Mouse (Mus musculus): ENCODE results near the gene Tcl1b1. TPM values are rescaled to one million over a fixed set of nuclear protein-coding genes. Genes with fewer than 3 reads are reported as not detected.
"Not testable (repeated sequence)": the region's sequence is repeated elsewhere in the genome, so short reads cannot be mapped to it uniquely, and the experiment has no call there.

Gene Tcl1b1
- polyA plus RNA-seq (2015; fragmentation: Nextera tagmentation; extraction: Ambion mirVana) = not detected in 2 replicates

GRCm38 (mm10) chr12:105159390-105159789 lies at the start of gene Tcl1b1:
Gene Tcl1b1, plus strand, starts transcription at chr12:105159690.
- no peaks in the 10 kb centered on the region for H3K4me1 ChIP-seq (ENCODE audit: control insufficient read depth, insufficient read depth, low read depth, low read length)
- no peak within 1 kb of the TSS for H3K9ac ChIP-seq (ENCODE audit: low read depth, low read length)
- no peaks in the 10 kb centered on the region for H3K36me3 ChIP-seq (ENCODE audit: control insufficient read depth, insufficient read depth, low read length)
- no peaks in the 10 kb centered on the region for H3K27me3 ChIP-seq (replicated peaks; ENCODE audit: control insufficient read depth, insufficient read depth, low read length)
- ATAC-seq = no peak
- no peak within 1 kb of the TSS for H3K4me2 ChIP-seq (ENCODE audit: low read length)
- WGBS = 76% methylated on average over 4 of the region's 4 CpGs
- H3K4me3 ChIP-seq (ENCODE audit: low read length) = no peak within 1 kb of the TSS
- no peak within 1 kb of the TSS for H3K27ac ChIP-seq (ENCODE audit: low read depth, low read length)
- no peaks in the 10 kb centered on the region for H3K9me3 ChIP-seq (ENCODE audit: control insufficient read depth, low read length)

GRCm38 (mm10) chr12:105109812-105110211 lies 49.7 kb upstream of the Tcl1b1 start:
- no peaks in the 10 kb centered on the region for H3K27me3 ChIP-seq (replicated peaks; ENCODE audit: control insufficient read depth, insufficient read depth, low read length)
- no peak overlapping the region for H3K27ac ChIP-seq (ENCODE audit: low read depth, low read length)
- no peak overlapping the region for H3K9ac ChIP-seq (ENCODE audit: low read depth, low read length)
- no peaks in the 10 kb centered on the region for H3K36me3 ChIP-seq (ENCODE audit: control insufficient read depth, insufficient read depth, low read length)
- ATAC-seq = no peak
- no peak overlapping the region for H3K4me3 ChIP-seq (ENCODE audit: low read length)
- 82% methylated on average over 4 of the region's 4 CpGs for WGBS
- H3K4me2 ChIP-seq (ENCODE audit: low read length) = no peak overlapping the region
- H3K9me3 ChIP-seq (ENCODE audit: control insufficient read depth, low read length) = no peaks in the 10 kb centered on the region
- peaks cover 12% of the 10 kb centered on the region for H3K4me1 ChIP-seq (ENCODE audit: control insufficient read depth, insufficient read depth, low read depth, low read length)

- ATAC-seq = peak; percentile 43
- H3K9ac ChIP-seq (ENCODE audit: low read depth, low read length) = no peak overlapping the region
- WGBS = 24% methylated on average over 13 of the region's 13 CpGs
- H3K27ac ChIP-seq (ENCODE audit: low read depth, low read length) = no peak overlapping the region
- peaks cover 12% of the 10 kb centered on the region for H3K4me1 ChIP-seq (ENCODE audit: control insufficient read depth, insufficient read depth, low read depth, low read length)
- H3K4me2 ChIP-seq (ENCODE audit: low read length) = peak overlapping the region; percentile 9; the same call in 1 of the 2 replicates
- no peak overlapping the region for H3K4me3 ChIP-seq (ENCODE audit: low read length)
- no peaks in the 10 kb centered on the region for H3K9me3 ChIP-seq (ENCODE audit: control insufficient read depth, low read length)
- no peaks in the 10 kb centered on the region for H3K36me3 ChIP-seq (ENCODE audit: control insufficient read depth, insufficient read depth, low read length)
- no peaks in the 10 kb centered on the region for H3K27me3 ChIP-seq (replicated peaks; ENCODE audit: control insufficient read depth, insufficient read depth, low read length)
These were observed 47.0 kb upstream of the Tcl1b1 start for GRCm38 (mm10) chr12:105112321-105112988.

GRCm38 (mm10) chr12:105116648-105117047 lies 42.8 kb upstream of the Tcl1b1 start:
- no peaks in the 10 kb centered on the region for H3K27me3 ChIP-seq (replicated peaks; ENCODE audit: control insufficient read depth, insufficient read depth, low read length)
- H3K9ac ChIP-seq (ENCODE audit: low read depth, low read length) = no peak overlapping the region
- WGBS = 92% methylated on average over 1 of the region's 1 CpGs
- no peak overlapping the region for H3K4me2 ChIP-seq (ENCODE audit: low read length)
- no peaks in the 10 kb centered on the region for H3K36me3 ChIP-seq (ENCODE audit: control insufficient read depth, insufficient read depth, low read length)
- peaks cover 7% of the 10 kb centered on the region for H3K4me1 ChIP-seq (ENCODE audit: control insufficient read depth, insufficient read depth, low read depth, low read length)
- no peaks in the 10 kb centered on the region for H3K9me3 ChIP-seq (ENCODE audit: control insufficient read depth, low read length)
- H3K27ac ChIP-seq (ENCODE audit: low read depth, low read length) = no peak overlapping the region
- no peak for ATAC-seq
- H3K4me3 ChIP-seq (ENCODE audit: low read length) = no peak overlapping the region

- ATAC-seq = no peak
- no peak overlapping the region for H3K4me3 ChIP-seq (ENCODE audit: low read length)
- WGBS = 81% methylated on average over 6 of the region's 6 CpGs
- no peaks in the 10 kb centered on the region for H3K9me3 ChIP-seq (ENCODE audit: control insufficient read depth, low read length)
- H3K27me3 ChIP-seq (replicated peaks; ENCODE audit: control insufficient read depth, insufficient read depth, low read length) = no peaks in the 10 kb centered on the region
- no peaks in the 10 kb centered on the region for H3K4me1 ChIP-seq (ENCODE audit: control insufficient read depth, insufficient read depth, low read depth, low read length)
- H3K27ac ChIP-seq (ENCODE audit: low read depth, low read length) = no peak overlapping the region
- H3K36me3 ChIP-seq (ENCODE audit: control insufficient read depth, insufficient read depth, low read length) = no peaks in the 10 kb centered on the region
- H3K9ac ChIP-seq (ENCODE audit: low read depth, low read length) = no peak overlapping the region
- H3K4me2 ChIP-seq (ENCODE audit: low read length) = no peak overlapping the region
These were observed 34.1 kb upstream of the Tcl1b1 start for GRCm38 (mm10) chr12:105125362-105125761.

- no peaks in the 10 kb centered on the region for H3K4me1 ChIP-seq (ENCODE audit: control insufficient read depth, insufficient read depth, low read depth, low read length)
- H3K27me3 ChIP-seq (replicated peaks; ENCODE audit: control insufficient read depth, insufficient read depth, low read length) = no peaks in the 10 kb centered on the region
- H3K27ac ChIP-seq (ENCODE audit: low read depth, low read length) = no peak overlapping the region
- no peak overlapping the region for H3K4me2 ChIP-seq (ENCODE audit: low read length)
- no peak overlapping the region for H3K9ac ChIP-seq (ENCODE audit: low read depth, low read length)
- ATAC-seq = no peak
- no peaks in the 10 kb centered on the region for H3K9me3 ChIP-seq (ENCODE audit: control insufficient read depth, low read length)
- 32% methylated on average over 4 of the region's 4 CpGs for WGBS
- no peaks in the 10 kb centered on the region for H3K36me3 ChIP-seq (ENCODE audit: control insufficient read depth, insufficient read depth, low read length)
- H3K4me3 ChIP-seq (ENCODE audit: low read length) = no peak overlapping the region
These were observed 33.0 kb upstream of the Tcl1b1 start for GRCm38 (mm10) chr12:105126516-105126915.

- Histone ChIP-seq H3K4me1 (ENCODE audit: control insufficient read depth, insufficient read depth, low read depth, low read length) (no peaks in the 10 kb centered on the region), H3K9ac (ENCODE audit: low read depth, low read length) (no peak overlapping the region), H3K36me3 (ENCODE audit: control insufficient read depth, insufficient read depth, low read length) (no peaks in the 10 kb centered on the region), H3K9me3 (ENCODE audit: control insufficient read depth, low read length) (no peaks in the 10 kb centered on the region), H3K4me2 (ENCODE audit: low read length) (no peak overlapping the region), H3K27ac (ENCODE audit: low read depth, low read length) (no peak overlapping the region), H3K4me3 (ENCODE audit: low read length) (no peak overlapping the region), H3K27me3 (replicated peaks; ENCODE audit: control insufficient read depth, insufficient read depth, low read length) (no peaks in the 10 kb centered on the region)
- ATAC-seq = no peak
- 89% methylated on average over 2 of the region's 2 CpGs for WGBS
These were observed 31.9 kb upstream of the Tcl1b1 start for GRCm38 (mm10) chr12:105127607-105128006.

- H3K27me3 ChIP-seq (replicated peaks; ENCODE audit: control insufficient read depth, insufficient read depth, low read length); H3K9me3 ChIP-seq (ENCODE audit: control insufficient read depth, low read length); H3K9ac ChIP-seq (ENCODE audit: low read depth, low read length); H3K4me3 ChIP-seq (ENCODE audit: low read length); H3K4me2 ChIP-seq (ENCODE audit: low read length); ATAC-seq; H3K4me1 ChIP-seq (ENCODE audit: control insufficient read depth, insufficient read depth, low read depth, low read length); H3K36me3 ChIP-seq (ENCODE audit: control insufficient read depth, insufficient read depth, low read length); H3K27ac ChIP-seq (ENCODE audit: low read depth, low read length): not testable (repeated sequence)
- WGBS = 87% methylated on average over 2 of the region's 3 CpGs
These were observed 29.8 kb upstream of the Tcl1b1 start for GRCm38 (mm10) chr12:105129494-105130205.

GRCm38 (mm10) chr12:105134167-105134566 lies 25.3 kb upstream of the Tcl1b1 start:
- H3K4me1 ChIP-seq (ENCODE audit: control insufficient read depth, insufficient read depth, low read depth, low read length); H3K9ac ChIP-seq (ENCODE audit: low read depth, low read length); H3K4me3 ChIP-seq (ENCODE audit: low read length); ATAC-seq; H3K36me3 ChIP-seq (ENCODE audit: control insufficient read depth, insufficient read depth, low read length); H3K27me3 ChIP-seq (replicated peaks; ENCODE audit: control insufficient read depth, insufficient read depth, low read length); H3K4me2 ChIP-seq (ENCODE audit: low read length); H3K27ac ChIP-seq (ENCODE audit: low read depth, low read length); H3K9me3 ChIP-seq (ENCODE audit: control insufficient read depth, low read length): not testable (repeated sequence)
- 53% methylated on average over 2 of the region's 2 CpGs for WGBS
